Mouse (Mus musculus) heart, embryonic 15.5 days (tissue): ENCODE data around the gene Ushbp1. TPM values are rescaled to one million over a fixed set of nuclear protein-coding genes. Genes with fewer than 3 reads are reported as not detected.
A peak's percentile ranks its signal among the peaks of the same experiment; 100 is the strongest.

ENCODE experiments used
- ATAC-seq: fragments of 200-750 bp; cut with Nextera tagmentation; replicated peaks from 2 replicates; pipeline ENCODE4 v1.8.0; 2017; ENCODE audit warnings: low read depth, moderate TSS enrichment; ENCODE audit not compliant: insufficient number of reproducible peaks, insufficient read depth, low FRiP score
- H3K27ac ChIP-seq: fragments of 300-500 bp; sonication (generic); 2 replicates; pipeline ENCODE4 v1.5.1; 2015; ENCODE audit warnings: mild to moderate bottlenecking, inconsistent platforms
- H3K27me3 ChIP-seq: fragments of 300-500 bp; sonication (generic); 2 replicates; pipeline ENCODE4 v1.6.1; 2015; ENCODE audit warnings: inconsistent platforms
- H3K36me3 ChIP-seq: fragments of 300-500 bp; sonication (generic); 2 replicates; pipeline ENCODE4 v1.6.1; 2015; ENCODE audit warnings: mild to moderate bottlenecking, inconsistent platforms
- H3K4me1 ChIP-seq: fragments of 300-500 bp; sonication (generic); replicated peaks from 2 replicates; pipeline ENCODE4 v1.6.1; 2015; ENCODE audit warnings: inconsistent platforms
- H3K4me2 ChIP-seq: fragments of 300-500 bp; sonication (generic); 2 replicates; pipeline ENCODE4 v1.6.1; 2015; ENCODE audit warnings: inconsistent platforms, mild to moderate bottlenecking, moderate library complexity
- H3K4me3 ChIP-seq: fragments of 300-500 bp; sonication (generic); 2 replicates; pipeline ENCODE4 v1.5.1; 2015; ENCODE audit warnings: mild to moderate bottlenecking, inconsistent platforms
- H3K9ac ChIP-seq: fragments of 300-500 bp; sonication (generic); 2 replicates; pipeline ENCODE4 v1.6.1; 2015; ENCODE audit warnings: mild to moderate bottlenecking, inconsistent platforms
- H3K9me3 ChIP-seq: fragments of 300-500 bp; sonication (generic); replicated peaks from 2 replicates; pipeline ENCODE4 v1.6.1; 2016; ENCODE audit warnings: inconsistent platforms
- WGBS: fragments of 180-500 bp; shearing (Covaris S2); methylation state at CpG from one replicate; pipeline ENCODE4 v1.1.7; 2015; ENCODE audit warnings: mixed read lengths; 5-methylcytosine and 5-hydroxymethylcytosine counted together
- polyA plus RNA-seq: library from polyadenylated mRNA; unstranded; fragments of >200 nt; fragmentation: Nextera tagmentation; extraction: Ambion mirVana; gene quantifications from 2 replicates; pipeline ENCODE4 v1.2.1, GENCODE M21; 2015

The Ushbp1 gene
- polyA plus RNA-seq, 1 experiment from 2014 or later: 14.6 TPM

DNA sequence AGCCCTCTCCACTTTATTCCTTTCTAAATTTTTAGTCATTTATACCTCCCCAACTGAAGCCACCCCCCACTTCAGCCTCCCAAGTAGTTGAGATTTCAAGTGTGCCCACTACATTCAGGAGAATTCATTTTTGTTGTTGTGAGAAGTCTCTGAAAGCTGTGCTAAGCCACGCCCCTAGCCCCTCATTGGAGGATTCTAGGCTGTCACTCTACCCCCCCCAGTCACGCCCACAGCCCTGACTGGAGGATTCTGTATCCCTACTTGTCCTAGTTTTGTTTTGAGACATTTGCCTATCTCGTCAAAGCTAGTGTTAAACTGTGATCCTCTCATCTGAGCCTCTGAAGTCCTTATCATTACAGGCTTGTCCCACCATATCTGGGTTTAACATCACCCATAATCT, 2.7 kb downstream of the Ushbp1 start:
- Histone ChIP-seq H3K9me3 (no peaks in the 10 kb centered on the region), H3K4me2 (peak overlapping the region; percentile 31; the same call in 1 of the 2 replicates), H3K27ac (no peak overlapping the region), H3K27me3 (no peaks in the 10 kb centered on the region), H3K9ac (no peak overlapping the region), H3K4me1 (peaks cover 13% of the 10 kb centered on the region), H3K4me3 (peak overlapping the region; percentile 12; the same call in 1 of the 2 replicates), H3K36me3 (no peaks in the 10 kb centered on the region)
- 20% methylated on average over 3 of the region's 3 CpGs for WGBS
- ATAC-seq: no peak

DNA sequence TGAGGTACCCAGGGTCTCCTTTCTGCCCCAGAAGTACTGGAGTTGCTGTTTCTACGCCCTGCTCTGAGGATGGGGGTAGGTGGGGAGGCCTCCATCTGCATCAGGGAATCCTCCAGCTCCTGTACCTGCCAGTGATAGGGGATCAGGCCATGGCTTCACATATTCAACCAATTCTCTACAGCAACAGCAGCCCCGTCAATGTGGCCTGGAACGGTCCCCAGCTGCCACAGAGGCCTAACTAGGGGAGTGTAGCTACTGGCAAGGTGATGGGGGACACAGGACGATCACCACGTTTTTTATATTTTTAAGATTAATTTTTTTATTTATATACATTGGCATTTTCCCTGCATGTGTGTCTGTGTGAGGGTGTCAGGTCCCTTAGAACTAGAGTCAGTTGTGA, 3.2 kb downstream of the Ushbp1 start:
- Histone ChIP-seq H3K4me2 (no peak overlapping the region), H3K27me3 (no peaks in the 10 kb centered on the region), H3K9ac (no peak overlapping the region), H3K36me3 (no peaks in the 10 kb centered on the region), H3K27ac (no peak overlapping the region), H3K4me1 (peaks cover 8% of the 10 kb centered on the region), H3K4me3 (no peak overlapping the region), H3K9me3 (no peaks in the 10 kb centered on the region)
- 64% methylated on average over 5 of the region's 5 CpGs for WGBS
- no peak for ATAC-seq

DNA sequence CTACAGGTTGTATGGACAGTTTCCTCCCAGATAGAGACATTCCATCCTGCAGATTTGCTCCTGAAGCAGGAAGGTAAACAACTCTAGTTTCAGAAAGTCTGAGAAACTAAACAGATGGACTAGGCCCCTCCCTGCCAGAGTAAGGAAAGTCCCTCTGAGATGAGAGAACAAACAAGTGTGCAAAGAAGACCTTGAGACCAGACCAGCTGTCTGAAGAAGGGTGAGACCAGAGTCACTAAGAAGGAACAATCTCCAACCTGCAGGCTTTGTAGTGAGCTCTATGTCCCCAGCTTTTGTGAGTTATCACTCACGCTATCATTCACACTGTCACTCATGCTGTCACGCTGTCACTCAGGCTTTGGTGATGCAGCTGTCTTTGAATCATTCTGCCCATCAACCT, 3.9 kb downstream of the Ushbp1 start:
- Histone ChIP-seq H3K27ac (no peak overlapping the region), H3K4me3 (no peak overlapping the region), H3K9ac (no peak overlapping the region), H3K4me2 (no peak overlapping the region), H3K36me3 (no peaks in the 10 kb centered on the region), H3K9me3 (no peaks in the 10 kb centered on the region), H3K4me1 (peaks cover 5% of the 10 kb centered on the region; the same call in 1 of the 2 replicates), H3K27me3 (no peaks in the 10 kb centered on the region)
- no peak for ATAC-seq
- WGBS: 79% methylated on average over 2 of the region's 2 CpGs

DNA sequence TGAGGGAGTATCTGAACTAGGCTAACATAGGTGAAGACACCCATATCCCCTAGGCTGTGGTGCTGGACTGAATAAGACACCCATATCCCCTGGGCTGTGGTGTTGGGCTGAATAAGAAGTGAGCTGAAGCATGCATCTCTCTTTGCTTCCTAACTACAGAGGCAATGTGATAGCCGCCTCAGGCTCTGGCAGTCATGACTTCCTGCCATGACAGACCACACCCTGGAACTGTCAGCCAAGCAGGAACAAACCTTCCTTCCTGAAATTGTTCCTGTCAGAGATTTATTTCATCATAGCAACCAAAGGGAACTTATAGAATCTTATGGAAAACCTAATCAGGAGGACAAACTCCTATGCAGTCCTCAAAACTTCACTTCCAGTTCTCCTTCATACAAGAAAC, 7.3 kb downstream of the Ushbp1 start:
- H3K36me3 ChIP-seq: no peaks in the 10 kb centered on the region
- no peak overlapping the region for H3K4me3 ChIP-seq
- no peak overlapping the region for H3K9ac ChIP-seq
- peaks cover 1% of the 10 kb centered on the region for H3K4me1 ChIP-seq
- no peaks in the 10 kb centered on the region for H3K27me3 ChIP-seq
- no peak overlapping the region for H3K27ac ChIP-seq
- no peak overlapping the region for H3K4me2 ChIP-seq
- ATAC-seq: no peak
- H3K9me3 ChIP-seq: no peaks in the 10 kb centered on the region
- WGBS: 47% methylated on average over 1 of the region's 1 CpGs

DNA sequence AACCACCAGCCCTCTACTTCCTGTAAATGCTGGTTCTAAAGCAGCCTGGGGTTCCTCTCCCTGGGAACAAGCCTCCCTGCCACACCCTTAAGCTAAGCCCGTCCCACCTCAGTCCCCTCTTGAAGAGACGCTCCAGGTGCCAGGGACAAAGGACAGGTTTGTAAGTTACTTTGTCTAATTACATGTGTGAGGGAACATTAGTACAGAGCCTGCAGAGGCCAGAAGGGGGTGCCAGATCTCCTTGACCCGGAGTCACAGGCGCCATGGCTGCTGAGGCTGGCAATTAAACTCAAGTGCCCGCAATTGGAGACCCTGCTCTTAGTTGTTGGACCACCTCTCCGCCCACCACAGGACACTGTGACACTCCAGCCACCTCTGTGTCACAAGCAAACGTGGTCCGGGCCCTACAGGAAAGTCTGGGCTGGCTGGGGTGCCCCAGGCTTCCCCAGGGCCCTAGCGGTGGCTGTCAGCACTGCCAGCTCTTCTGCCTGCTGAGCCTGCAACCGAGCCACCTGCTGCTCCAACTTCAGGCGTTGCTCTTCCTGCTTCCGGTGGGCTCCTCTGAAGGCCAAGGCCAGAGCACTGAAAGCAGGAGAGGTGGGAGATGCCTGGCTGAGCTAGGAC, 10.3 kb downstream of the Ushbp1 start:
- Histone ChIP-seq H3K36me3 (no peaks in the 10 kb centered on the region), H3K27ac (no peak overlapping the region), H3K9me3 (no peaks in the 10 kb centered on the region), H3K4me1 (peaks cover 16% of the 10 kb centered on the region), H3K4me3 (no peak overlapping the region), H3K4me2 (no peak overlapping the region), H3K9ac (no peak overlapping the region), H3K27me3 (no peaks in the 10 kb centered on the region)
- 77% methylated on average over 12 of the region's 12 CpGs for WGBS
- no peak for ATAC-seq

- no peaks in the 10 kb centered on the region for H3K36me3 ChIP-seq
- H3K9ac ChIP-seq: no peak overlapping the region
- H3K27ac ChIP-seq: no peak overlapping the region
- WGBS: 63% methylated on average over 3 of the region's 3 CpGs
- ATAC-seq: no peak
- no peaks in the 10 kb centered on the region for H3K27me3 ChIP-seq
- peaks cover 31% of the 10 kb centered on the region for H3K4me1 ChIP-seq
- no peak overlapping the region for H3K4me3 ChIP-seq
- H3K4me2 ChIP-seq: no peak overlapping the region
- H3K9me3 ChIP-seq: no peaks in the 10 kb centered on the region
Observed at GRCm38 (mm10) chr8:71383860-71384259, 11.7 kb downstream of the Ushbp1 start.

DNA sequence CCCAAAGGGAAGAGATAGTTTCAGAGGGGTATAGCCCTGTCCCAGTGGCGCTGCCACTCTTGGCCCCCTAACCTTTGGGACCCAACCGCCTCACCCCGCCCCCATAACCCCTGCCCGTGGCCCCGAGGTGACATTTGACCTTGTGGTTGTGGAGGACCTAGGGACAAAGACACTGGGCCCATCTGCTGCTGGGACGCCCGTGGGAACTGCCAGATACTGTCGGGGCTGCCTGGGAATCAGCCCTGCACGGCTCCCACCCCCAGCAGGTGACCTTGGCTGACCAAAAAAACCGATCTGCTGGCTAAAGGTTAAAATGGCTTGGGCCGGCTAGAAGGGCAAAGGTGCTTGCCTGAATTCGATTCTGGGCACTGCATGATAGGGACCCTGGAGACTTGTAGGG, 12.2 kb downstream of the Ushbp1 start:
- Histone ChIP-seq H3K27ac (peak overlapping the region; percentile 93; the same call in 1 of the 2 replicates), H3K9me3 (no peaks in the 10 kb centered on the region)
- WGBS: 45% methylated on average over 12 of the region's 12 CpGs

GRCm38 (mm10) chr8:71381971-71382961, 13.3 kb downstream of the Ushbp1 start:
- Histone ChIP-seq H3K36me3 (peaks cover 12% of the 10 kb centered on the region; the same call in 1 of the 2 replicates), H3K9ac (peak overlapping the region; percentile 86), H3K4me1 (peaks cover 36% of the 10 kb centered on the region), H3K27ac (peak overlapping the region; percentile 93), H3K9me3 (no peaks in the 10 kb centered on the region), H3K4me2 (peak overlapping the region; percentile 97), H3K4me3 (peak overlapping the region; percentile 81), H3K27me3 (no peaks in the 10 kb centered on the region)
- WGBS: 5% methylated on average over 45 of the region's 80 CpGs
- peak; percentile 91 for ATAC-seq

More for the DNA sequence above, 12.2 kb downstream of the Ushbp1 start:
- no peak overlapping the region for H3K9ac ChIP-seq
- peaks cover 34% of the 10 kb centered on the region for H3K4me1 ChIP-seq
- no peak overlapping the region for H3K4me2 ChIP-seq
- no peak for ATAC-seq
- H3K27me3 ChIP-seq: no peaks in the 10 kb centered on the region
- H3K4me3 ChIP-seq: no peak overlapping the region
- H3K36me3 ChIP-seq: 0 out of 2 replicates have a peak, but pooled peaks cover under 1% of the 10 kb centered on the region

DNA sequence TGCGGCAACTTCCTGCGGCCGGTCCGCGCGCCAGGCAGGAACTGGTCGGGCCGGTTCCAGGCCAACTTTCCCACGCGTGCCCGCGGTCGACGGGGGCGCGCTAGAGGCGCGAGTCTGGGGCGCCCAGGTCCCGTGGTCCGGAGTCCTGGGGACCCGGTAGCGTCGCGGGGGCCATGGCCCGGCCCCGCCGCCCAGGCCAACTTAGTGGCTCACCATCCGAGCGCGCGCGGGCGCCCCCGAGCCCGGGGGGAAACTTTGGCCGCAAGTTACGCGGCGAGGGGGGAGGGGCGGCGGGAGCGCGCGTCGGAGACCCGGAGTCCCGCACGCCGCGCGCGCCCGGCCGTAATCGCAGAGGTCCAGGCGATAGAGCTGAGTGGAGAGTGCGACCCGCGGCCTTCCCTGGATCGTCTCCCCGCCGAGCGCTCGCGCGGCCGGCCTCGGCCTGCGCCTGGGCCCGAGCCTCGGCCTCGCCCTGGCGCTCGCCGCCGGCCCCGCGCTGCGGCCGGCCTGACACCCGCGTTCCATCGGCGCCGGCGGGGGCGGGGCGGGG, 14.1 kb downstream of the Ushbp1 start, which contains the start of gene Nr2f6:
Gene Nr2f6, minus strand, starts transcription at position 540 of the 550 bp plus-strand sequence.
- peak within 1 kb of the TSS; percentile 97 for H3K4me2 ChIP-seq
- peak; percentile 51 for ATAC-seq
- no peaks in the 10 kb centered on the region for H3K27me3 ChIP-seq
- H3K9me3 ChIP-seq: no peaks in the 10 kb centered on the region
- peaks cover 44% of the 10 kb centered on the region for H3K4me1 ChIP-seq
- H3K27ac ChIP-seq: peak within 1 kb of the TSS; percentile 93
- peaks cover 16% of the 10 kb centered on the region; the same call in 1 of the 2 replicates for H3K36me3 ChIP-seq
- peak within 1 kb of the TSS; percentile 81 for H3K4me3 ChIP-seq
- under 1% methylated on average over 44 of the region's 89 CpGs for WGBS
- H3K9ac ChIP-seq: peak within 1 kb of the TSS; percentile 86

- Histone ChIP-seq H3K27me3 (no peaks in the 10 kb centered on the region), H3K4me3 (peak overlapping the region; percentile 81), H3K4me1 (peaks cover 54% of the 10 kb centered on the region), H3K4me2 (peak overlapping the region; percentile 97), H3K9me3 (no peaks in the 10 kb centered on the region), H3K27ac (peak overlapping the region; percentile 93), H3K9ac (peak overlapping the region; percentile 86), H3K36me3 (peaks cover 16% of the 10 kb centered on the region; the same call in 1 of the 2 replicates)
- ATAC-seq: no peak
- 2% methylated on average over 72 of the region's 72 CpGs for WGBS
Observed at GRCm38 (mm10) chr8:71380178-71381171, 15.1 kb downstream of the Ushbp1 start.
